Mouse (Mus musculus) B cell, adult 2 months (primary cell): ENCODE data around the gene D430041D05Rik.

Experiments
- DNase-seq, 2 experiments: peaks; one replicate each; pipeline ENCODE4 v3.0.0; 2022

Gene D430041D05Rik

DNA sequence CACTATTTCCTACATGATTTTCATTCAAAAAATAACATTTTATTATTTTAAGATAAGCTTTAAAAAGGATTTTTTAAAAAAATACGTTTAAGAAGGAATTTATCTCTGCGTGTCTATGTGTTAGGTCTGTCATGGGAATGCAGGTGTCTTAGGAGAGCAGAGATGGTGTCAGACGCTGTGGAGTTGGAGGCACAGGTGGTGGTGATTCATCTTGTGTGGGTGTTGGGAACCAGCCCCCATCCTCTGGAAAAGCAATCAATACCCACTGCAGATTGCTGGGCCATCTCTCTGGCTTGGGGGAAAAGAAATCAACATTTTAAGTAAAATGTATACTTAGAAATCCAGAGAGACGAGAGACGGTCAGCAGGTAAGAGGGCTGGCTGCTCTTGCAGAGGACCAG lies 225.2 kb downstream of the D430041D05Rik start:
- DNase-seq = no peak

DNA sequence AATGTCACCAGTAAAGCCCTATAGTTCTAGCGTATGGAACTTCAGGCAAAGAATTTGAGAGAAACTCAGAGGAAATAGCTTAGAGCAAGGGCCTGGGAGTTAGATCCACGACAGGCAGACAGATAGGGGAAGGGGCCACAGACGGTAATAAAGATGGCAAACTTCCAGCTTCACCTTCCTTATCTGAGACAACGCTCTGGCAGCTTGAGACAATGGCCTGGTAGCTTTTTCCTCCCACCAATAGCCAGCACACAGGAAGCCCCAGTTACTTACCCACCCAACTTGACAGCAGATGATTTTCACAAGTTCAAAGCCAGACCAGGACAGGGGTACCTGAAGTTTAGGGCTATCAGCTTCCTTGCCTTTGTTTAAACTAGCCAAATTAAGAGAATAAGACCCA lies 226.5 kb downstream of the D430041D05Rik start:
- no peak for DNase-seq

DNA sequence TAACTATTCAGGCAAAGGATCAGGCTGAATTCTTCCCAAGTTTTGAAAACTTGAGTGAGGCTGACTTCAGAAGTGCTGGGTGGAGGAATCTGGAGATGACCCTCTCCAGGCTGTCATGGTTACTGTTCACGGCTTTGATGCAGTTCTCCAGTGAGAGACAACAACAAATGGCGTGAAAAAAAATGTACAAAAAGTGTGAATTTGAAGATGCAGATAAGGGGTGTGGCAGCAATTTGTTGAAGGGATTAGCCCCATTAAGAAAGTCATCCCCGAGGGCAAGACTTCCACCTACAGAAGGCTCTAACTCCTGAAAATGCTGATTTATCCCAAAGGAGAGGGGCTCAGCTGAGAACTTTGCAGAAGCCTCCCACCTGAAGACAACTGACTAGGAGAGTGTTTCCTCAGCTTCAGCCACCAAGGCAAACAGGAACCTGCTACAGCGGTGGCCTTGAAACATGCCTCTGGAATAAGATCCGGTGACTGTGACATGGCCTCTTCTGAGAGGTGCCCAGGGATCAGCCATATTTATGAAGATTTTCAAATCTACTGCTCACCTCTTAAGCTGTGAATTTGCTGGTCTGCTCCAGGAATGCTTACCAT lies 227.5 kb downstream of the D430041D05Rik start:
- no peak for DNase-seq

DNA sequence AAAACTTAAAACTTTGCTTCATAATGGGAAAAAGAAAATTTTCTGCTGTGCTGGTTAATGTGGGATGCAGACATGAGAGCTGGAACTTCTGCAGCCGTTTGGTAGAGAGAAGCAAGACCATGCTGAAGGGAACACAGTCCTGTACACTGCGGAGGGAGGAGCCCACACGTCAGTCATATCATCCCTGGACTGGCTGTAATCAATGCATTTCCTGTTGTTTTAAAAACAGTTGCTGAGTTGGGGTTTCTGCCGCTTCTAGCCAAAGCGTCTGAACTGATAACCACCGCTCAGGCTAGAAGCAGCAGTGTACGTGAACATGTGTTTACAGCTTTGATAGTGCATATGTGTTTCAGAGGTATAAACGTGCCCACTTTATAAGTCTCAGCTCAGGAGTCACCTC lies 231.2 kb downstream of the D430041D05Rik start:
- DNase-seq = no peak

DNA sequence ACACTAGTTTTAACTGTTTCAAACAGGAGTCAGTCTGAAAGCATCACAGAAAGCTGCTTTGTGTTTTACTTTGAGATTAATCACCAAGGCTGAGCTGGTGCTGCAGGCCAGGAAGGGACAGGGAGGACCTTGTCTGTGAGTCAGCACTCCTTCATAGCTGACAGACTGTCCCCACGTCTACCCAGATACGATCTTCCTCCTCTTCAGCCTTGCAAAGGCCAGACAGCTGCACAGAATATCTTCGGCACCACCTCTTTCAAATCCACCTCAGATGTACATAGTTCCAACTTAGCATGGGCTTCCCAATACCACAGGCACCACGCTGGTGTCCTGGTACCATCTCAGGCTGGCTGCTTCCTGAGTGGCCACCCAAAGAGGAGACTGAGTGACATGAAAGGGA lies 232.6 kb downstream of the D430041D05Rik start:
- DNase-seq = no peak

DNA sequence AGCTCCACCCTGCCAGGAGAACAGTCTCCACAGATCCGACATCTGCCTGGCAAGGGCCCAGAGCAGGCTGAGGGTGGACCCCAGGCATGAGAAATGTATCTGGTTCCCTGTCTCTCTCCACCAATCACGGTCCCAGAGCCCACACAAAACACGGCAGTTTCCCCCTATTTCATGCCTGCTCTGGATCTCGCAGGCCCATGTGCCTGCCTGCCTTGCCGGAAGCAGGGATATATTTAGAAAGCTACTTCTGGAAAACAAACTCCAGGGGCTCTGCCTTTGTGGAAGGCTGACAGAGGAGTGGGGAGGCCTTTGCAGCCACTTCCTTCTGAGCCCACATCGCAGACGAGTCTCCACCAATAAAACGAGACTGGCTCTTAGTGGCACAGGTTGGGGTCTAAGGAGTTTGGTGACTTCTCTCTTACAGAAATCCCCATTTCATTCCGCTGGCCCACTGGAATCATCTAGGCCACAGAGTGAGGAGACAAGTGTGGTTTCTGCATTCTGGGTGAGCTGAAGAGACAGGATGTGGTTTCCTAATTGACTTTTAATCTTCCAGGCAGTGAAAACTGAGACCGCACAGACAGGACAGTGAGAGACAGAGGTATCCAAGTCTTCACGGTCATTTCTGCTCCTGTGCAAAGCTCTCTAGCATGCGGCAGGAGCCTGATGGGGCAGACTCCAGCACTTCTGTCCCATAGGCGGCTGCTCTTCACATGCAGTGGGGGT lies 233.7 kb downstream of the D430041D05Rik start:
- DNase-seq = no peak

DNA sequence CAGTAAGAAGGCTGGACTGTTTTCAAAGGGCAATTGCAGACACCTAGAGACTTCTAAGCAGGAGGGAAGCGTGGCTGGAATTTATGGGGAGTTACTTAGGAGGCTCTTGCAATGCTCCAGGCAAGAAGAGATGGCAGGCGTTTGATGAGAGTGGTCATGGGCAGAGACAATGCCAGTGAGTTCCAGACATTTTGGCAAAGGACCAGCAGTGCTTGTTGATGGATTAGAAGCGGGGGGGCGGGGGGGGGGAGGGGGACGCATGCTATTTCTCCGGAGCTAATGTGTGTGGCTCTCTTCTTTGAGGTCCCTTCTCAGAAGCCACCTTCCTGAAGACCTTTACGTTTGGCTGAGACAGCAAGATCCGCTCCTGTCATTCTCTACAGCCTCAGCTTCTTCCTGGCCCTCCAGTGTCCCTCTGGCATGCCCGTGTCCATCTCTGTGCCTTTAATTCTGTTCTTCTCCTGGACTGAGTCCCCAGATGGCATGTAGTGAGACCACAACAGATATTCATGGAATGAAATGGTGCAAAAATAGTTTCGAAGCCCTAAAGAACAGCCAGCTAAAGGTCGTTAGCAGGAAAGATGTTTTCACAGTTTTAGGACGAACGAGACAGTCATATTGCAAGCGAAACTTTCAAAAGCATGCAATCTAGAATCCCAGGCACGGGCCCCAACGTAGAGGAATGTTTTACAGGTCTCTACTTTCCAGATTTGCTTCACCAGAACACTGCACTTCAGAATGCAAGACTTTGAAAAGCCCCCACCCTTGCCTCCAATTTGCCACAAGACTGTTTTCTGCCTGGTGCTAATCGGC lies 234.4 kb downstream of the D430041D05Rik start:
- no peak for DNase-seq

DNA sequence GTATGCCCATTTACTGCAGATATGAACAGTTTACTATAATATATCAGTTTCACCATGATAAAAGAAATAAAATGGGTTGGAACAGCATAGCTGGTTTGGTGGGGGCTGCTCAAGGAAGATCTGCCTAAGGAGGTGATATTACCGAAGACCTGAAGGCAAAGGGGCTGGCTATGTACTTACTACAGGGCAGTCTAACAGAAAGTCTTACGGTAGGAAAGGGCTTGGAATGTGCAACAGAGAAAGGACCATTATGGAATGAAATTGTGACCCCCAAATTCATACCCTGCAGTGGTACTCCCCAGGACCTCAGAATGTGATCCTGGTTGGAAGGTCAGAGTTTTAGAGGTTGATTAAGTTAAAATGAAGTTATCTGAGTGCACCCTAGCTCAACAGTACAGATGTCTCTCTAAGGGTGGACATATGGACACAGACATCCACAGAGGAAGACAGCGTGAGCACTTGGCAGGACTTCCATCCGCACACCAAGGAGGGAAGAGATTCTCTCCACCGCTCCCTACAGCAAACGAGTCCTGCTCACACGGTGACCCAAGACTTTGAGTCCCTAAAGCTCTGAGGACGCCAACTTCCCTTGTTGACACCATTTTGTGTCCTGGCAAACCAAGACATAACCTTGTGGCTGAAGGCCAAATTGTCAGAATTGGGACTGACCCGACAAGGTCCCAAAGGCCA lies 235.2 kb downstream of the D430041D05Rik start:
- DNase-seq = no peak

DNA sequence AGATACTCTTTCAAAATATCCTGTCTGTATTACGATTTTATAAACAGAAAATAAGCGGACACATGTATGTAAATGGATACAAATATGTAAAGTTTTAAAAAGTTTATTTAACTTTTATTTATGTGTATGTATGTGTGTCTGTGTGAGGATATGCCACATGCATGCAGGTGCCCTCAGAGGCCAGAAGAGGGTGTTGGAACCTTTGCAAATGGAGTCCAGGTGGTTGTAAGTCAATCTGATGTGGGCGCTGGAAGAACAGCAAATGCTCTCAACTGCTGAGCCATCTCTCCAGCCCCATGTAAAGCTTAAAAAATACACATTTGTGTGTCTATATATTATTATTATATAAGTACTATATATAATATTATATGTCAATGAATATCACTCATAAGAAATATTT lies 237.4 kb downstream of the D430041D05Rik start:
- no peak for DNase-seq

DNA sequence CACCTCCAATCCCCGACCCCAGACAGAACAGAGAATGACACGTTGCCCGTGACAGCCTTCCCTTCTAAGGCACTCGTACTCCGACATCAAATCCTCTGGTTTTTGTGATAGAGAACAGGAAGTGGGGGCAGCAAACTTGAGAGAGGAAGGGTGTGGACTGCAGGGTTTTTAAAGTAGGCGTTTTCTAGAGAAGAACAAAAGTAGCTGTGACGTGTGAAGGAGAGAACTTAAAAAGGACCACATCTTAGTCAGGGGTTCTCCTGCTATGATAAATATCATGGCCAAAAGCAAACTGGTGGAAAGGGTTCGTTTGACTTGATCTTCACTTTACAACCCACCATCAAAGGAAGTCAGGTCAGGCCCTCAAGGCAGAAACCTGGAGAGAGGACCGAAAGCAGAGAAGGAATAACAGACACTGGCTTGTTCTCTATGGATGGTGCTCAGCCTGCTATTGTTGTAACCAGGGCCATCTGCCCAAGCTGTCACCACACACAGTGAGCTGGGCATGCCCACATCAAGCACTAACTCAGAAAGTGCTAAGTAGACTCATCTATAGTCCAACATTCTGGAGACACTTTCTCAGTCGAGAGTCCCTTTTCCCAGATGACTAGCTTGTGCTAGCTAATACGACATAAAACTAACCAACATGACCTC lies 238.0 kb downstream of the D430041D05Rik start:
- no peak for DNase-seq

DNA sequence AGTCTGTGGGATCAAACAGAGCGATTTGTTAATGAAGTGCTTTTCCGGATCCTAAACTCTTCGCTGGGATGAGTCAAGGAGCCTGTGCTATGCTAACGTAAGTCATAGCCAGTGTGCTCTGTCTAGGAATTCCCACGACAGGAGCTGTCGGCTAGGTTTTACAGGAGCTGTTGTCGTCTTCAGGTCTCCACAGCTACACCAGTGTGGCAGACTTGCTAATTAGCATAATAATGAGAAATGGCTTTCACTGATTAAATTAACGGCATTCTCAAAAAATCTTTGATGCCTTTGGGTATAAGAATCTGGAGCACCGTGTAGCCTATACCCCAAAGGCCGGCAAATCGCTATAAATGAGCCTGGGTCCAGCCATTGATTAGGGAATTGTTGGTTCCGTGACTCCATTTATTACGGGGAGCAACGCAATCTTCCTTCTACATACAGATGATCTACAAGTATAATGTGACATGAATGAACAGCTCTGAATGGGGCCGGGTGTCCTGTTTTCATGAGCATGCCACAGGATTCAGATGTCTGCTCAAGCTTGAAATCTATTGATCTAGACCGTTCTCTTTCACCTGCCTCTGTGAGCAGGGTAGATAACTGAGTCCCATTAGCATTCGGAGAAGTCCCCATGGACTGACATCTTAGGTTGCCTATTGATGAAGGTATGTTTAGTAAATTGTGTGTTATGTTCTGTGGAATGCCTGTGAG lies 242.5 kb downstream of the D430041D05Rik start:
- DNase-seq = no peak

DNA sequence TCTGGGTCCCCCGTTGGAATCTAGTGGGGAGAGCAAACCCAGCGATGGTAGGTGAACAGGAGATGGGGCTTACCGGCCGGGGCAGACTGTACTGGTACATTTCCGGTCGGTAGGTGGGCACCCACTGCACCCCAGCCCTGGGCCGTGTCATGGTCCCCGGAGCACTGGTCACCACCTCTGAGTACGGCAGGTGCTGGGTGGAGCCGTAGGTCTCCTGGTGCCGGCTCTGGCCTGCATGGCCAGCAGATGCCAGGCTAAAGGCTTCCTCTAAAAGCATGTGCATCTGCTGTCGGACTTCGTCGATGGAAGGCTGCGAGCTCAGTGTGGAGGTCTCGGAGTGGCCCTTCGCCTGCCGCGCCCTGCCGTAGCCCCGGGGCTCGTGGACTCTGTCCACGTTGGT lies 243.0 kb downstream of the D430041D05Rik start:
- no peak for DNase-seq

DNA sequence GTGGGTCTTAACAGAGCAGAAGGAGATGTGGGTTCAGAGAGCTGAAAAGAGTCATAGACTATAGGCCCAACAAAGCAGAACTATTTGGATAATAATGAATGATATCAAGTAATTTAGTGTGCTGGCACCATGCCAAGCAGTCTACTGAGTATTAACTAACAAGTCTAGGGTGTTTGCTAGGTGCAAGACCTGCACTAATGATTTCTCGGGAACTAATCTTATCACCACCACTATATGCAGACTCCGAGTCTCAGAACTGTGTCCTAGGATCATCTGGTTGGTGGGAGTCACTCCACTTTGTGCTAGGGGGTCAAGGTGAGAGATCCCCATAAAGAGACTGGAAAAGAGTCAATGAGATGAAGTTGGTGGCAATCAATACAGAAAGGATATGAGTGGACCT lies 245.2 kb downstream of the D430041D05Rik start:
- no peak for DNase-seq

DNA sequence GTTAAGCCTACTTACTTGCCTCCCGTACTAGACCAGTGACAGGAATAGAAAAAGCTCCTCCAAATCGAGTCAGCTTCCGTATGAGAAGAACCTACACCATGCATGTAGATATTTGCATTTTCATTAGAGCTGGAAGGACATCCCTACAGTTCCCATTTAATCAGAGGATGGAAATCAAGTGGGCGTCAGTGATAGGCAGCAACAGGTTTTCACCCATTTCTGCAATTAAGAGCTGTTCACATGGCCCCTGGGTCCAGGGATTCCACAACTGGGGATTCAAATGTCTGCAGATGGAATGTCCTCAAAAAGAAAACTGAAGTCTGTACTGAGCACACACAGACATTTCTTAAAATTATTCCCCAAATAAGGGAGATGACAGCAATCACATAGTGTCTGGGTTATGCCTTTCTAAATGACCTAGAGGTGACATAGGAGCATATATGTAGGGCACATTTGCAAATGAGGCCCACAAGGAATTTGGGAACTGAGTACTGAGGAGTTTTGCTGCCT lies 246.8 kb downstream of the D430041D05Rik start:
- no peak for DNase-seq

DNA sequence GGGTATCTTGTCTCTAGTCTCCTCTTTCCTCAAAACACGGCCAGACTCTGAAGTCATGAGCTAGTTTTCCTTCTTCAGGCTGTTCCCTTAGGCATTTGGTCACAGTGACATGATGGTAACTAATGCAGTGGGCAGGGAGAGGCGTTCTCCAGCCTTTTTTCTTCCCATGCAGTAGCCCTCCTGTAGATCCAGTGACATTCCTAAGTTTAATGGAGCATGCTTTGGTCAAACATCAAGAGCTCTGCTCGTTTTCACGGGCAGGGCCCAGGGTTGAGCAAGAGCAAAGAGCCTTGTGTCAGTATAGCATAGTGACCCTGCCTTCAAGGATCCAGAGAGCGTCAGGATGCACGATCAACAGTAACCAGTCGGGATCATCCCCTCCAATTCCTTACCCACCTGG lies 247.4 kb downstream of the D430041D05Rik start:
- DNase-seq = no peak

DNA sequence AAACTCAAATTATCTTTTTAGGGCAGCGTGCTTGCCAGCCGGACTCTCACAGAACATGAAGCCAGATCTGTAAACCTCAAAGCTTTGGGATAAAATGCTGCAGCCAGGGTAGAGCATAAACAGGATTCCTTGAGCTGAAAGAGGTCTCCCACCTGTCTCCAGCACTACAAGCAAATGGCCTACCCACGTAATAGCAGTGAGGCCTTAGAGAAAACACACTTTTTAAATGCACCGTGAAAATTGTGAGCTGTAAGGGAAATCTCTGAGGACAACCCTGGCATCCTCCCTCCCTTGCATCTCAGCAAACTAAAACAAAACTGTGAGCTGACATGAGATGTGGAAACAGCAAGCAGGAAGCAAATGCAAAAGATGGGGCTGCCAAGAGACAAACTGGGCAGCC lies 253.0 kb downstream of the D430041D05Rik start:
- DNase-seq = no peak

DNA sequence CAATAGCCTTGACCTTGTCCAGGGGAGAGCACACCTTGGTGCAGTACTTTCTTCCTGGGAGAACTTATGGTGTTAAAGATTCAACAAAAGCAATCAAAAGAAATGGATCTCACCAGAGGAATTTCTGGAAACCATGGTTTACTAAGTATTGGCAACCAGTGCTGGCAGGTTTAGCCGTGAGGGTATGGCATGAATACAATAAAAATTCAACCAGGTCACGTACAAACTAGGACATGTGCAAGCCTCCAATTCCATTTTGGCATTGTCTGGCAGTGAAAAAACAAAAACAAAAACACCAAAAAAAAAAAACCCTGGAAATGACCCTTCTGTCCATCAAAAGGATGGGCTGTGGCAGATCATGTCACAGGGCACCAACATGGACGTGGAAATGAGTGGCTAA lies 256.9 kb downstream of the D430041D05Rik start:
- DNase-seq = no peak

DNA sequence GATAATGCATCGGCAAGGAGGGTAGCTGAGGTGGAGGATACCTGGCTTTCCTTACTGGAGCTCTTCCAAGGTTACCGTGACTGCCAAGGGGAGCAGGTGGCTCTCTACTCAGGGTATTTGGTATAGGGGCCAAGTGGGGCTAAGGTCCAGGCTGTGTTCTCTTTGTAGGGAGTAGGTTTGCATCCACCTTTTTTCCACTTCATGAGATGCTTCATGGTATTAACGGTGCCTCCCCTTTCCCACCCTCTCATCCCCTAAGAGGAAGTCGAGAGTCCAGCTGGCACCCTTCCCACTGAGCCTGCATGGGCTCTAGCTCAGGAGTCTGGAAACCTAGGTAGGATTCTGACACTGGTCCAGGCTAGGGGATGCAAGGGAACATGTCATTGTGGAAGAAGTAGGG lies 257.5 kb downstream of the D430041D05Rik start:
- DNase-seq = no peak

DNA sequence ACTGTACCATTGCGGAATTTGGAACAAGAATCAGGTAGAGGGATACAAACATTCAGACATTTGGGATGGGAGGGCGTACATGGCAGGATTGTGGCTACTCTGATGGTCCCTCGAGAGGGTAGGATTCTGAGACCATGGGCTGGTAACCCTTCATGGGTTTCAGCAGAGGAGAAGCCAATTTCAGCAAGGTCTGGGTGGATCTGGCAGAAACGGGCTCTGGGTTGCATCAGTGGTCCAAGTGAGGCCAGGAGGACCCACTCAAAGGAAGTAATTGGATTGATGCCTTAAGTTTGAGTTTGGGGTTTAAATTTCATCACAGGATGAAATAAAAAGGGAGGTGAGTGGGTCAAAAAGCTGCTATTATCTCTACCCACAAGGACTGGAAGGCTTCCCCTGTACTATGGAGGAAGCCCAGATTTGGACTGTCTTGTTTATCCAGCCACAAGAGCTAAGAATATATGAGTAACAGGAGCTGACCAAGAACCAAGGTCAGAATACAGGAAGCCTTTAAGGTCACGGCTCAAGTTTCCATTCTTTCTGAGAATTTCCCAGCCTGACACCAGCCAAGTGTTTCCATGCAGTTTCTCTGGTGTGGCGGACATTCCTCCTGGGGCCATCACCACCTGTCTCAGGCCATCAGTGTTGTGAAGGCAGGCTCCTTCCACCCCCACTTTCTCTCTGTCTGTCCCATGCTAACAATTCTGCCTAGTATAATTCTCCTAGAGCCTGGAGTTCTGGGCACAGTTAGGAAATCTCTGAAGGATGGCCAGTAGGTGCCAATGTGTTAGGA lies 260.0 kb downstream of the D430041D05Rik start:
- DNase-seq = no peak

DNA sequence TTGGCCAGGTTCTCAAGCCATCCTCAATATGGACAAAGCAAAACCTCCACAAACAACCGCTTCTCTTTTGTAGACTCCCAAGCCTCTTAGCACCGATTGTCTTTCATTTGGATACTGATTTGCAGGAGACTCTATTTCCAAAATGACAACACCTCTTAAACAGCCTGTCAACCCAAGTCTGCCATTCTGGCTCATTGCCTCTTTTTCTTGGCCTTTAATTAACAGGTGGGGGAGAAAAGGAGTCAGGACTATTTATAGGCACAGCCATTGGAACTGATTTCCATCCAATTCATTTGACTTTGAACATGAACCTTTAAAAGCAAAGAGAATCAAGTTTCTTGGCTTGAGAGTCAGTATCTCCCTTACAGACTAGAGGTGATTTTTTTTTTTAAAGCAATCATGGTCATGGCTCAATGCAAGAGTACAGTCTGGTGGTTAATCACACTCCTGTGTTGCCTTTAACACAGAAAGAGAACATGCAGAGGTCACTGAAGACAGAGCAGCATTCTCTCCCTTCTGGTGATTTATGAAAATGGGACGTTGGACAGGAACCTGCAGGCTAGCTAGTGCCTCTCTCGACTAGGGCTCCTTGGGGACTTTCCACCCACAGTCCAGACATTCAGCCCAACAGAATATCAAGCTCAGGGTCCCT lies 262.8 kb downstream of the D430041D05Rik start:
- no peak for DNase-seq

DNA sequence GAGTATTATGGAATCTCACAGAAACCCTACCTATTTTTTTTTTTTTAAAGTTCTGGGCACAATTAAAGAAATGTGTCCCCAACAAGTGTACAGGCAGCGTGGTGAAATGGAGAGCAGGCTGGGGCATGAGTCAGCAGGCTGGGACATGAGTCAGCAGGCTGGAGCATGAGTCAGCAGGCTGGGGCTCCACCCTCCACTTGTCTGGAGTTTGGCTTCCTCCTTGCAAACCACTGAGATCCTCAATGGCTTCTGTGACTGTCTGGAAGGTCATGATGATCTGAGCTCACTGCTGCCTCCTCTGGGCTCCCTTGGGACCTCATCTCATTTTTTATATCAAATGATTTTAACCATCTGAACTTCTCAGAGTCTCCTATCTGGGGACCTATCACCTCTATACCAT lies 264.8 kb downstream of the D430041D05Rik start:
- DNase-seq = peak in 1 of 2 experiments; percentile 12
